Mouse (Mus musculus): ENCODE results near the gene Ssbp3.

The Ssbp3 gene

DNA sequence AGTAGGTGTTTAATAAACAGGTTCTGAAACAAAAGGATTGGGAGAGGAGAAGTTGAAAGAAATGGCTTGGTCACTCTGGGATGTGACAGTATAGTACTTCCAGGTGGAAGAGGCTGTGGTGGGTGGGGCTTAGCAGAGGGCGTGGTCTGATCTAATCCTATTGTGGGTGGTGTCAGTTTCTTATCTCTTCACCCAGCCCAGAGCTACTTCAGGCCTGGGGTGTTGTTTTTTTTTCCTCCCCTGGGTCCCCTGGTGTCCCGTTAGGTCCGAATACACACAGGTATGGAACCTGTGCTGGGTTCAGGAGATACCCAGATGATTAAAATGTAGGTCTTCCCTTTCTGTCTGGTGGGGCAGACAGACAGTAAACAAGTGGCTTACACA is 2.1 kb upstream of the Ssbp3 start:
- DNase-seq = peak; percentile 57

DNA sequence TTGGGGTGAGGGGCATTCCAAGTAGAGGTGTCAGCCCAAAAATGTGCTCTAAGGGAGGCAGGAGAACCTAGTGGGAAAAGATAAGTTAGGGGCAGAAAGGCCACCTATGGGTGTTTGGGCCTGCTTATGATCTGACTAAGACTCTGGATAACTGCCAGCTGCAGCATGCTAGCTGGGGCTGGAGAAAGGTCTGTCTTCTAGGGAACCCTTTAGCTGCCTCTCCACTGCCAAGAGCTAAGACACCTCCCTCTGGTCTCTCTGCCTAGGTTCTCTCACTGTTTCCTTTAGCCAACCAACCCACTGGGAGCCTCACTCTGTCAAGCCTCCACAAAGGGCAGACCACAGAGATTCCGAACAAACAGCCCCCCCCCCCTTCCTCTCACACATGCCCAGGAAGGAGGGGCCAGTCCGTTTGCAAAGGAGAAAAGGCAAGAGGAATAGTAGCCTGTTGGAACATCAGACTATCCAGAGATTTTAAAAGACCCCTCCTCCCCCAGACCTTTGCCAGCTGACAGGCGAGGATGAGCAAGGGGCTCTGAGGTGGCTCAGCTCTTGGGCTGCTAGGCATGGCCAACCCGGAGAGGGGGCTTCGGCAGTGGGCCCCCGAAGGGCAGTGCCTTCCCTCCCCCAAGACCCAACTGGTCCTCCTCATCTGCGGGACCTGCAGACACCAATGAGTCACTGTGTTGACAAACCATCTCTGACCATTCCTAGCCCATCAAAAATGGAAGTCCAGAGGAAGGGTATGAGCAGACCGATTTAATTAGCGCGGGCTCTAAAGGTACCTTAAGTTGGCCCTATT is 1.4 kb upstream of the Ssbp3 start:
- peak; percentile 72 for DNase-seq

DNA sequence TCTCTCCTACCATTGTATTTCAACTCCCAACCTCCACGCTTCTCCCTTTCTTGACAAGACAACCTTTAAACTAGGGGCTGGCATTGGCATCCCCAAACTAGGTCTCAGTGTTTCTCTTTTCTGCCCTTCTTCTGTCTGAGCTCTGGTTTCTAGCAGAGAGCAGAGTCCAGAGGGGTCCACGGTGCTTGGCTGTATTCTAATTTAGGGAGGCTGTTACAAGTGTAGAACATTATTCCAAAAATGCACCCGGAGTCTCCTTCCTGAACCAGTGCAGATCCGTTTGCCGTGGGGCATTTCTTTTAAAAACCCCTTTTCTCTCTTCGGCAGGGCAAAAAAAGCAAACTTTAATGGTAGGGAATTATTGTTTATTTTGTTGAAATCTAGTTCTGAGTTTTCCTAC is 704 bp upstream of the Ssbp3 start:
- peak; percentile 64 for DNase-seq

DNA sequence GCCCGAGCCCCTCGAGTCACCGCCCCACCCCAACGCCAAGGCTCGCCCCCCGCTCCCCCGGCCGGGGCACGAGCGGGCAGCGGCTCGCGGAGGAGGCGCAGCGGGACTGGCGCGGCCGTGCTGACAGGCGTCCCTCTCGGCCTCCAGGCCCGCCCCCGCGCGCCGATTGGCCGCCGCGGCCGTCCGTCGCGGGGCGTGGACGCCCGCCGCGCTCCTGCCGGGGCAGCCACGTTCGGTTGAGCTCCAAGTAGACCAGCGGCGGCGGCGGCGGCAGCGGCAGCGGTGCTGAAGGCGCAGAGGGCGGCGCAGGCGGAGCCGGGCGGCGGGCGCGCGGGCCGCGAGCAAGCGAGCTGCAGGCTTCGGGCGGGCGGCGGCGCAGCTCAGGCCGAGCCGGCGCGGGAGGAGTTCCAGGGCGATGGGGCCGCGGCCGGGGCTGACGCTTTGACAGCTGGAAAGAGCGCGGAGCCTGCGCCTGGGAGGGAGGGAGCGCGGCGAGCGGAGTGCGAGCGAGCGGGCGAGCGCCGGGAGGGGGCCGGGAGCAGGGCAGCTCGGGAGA is 823 bp downstream of the Ssbp3 start:
- peak; percentile 96 for DNase-seq

DNA sequence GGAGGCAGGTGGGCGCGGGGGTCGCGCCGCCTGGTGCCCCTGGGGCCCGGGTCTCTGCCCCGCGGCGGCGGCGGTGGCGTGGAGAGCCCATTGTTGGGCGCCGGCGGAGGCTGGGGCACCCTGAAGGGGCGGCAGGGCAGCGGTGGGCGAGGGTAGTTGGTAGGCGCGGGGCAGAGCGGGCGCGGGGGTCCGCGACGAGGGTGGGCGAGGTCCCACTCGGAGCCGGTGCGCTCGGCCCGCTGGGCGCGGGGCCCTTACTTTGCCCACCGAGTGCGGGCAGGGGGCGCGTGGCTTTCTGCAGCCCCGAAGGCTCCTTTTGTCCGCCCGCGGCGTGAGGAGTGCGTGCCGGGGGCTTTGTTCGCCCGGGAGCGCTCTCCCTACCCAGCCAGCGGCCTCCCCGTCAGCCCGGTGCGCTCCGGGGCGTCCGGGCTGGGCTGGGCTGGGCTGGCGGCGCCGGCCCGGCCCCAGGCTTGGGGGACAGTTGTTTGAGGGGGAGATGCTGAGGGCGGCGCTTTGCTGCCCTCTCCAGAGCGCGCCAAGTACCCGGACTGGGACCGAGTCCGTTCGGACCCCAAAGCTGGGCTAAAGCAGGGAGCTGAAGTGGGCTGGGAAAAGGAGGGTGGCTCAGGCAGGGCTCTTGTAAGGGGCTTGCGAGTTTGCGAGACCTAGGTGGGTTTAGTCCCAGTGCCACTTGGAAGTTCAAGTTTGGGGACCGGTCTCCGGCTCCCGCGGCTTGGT is 1.6 kb downstream of the Ssbp3 start:
- DNase-seq = peak; percentile 61

DNA sequence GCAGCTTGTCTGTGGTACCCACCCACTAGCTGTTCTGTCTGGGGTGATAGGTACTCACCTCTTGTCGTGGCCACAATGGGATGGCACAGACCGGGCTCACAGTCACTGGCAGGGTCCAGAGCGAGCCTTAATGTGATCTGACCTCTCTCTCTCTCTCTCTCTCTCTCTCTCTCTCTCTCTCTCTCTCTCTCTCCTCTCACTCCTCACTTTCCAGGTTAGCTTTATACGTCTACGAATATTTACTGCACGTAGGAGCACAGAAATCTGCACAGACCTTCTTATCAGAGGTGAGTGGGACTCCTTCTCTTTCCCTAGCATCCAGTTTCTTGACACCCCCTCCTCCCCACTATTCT is 2.2 kb downstream of the Ssbp3 start:
- no peak for DNase-seq

DNA sequence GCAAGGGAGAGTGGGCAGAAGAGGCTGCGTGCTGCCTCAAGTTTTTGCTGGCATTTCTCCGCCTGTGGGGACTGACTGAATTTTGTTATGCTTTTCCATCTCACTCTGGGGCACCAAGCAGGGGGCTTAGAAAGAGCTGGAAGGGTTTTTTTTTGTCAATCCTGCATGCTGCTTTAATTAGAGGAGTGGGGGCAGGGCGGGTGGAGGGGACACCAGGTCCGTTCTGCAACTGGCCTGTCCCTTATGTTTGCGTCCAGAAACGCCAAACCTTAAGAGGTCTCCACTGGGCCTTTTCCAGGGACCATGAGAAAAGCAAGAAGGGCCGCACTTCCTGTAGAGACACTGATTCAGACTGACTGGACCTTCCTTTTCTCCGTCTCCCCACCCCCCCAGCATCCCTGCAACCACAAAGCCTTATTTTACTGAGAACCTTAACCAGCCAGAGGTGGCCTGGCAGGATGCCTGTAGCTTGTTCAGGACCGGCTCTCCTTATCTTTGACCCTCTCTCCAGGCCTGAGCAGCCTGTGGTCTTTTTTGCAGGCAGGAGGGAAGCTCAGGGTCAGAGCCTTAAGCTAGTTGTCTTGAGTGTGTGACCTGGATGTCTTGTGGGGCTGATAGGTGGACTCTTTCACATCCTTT is 3.0 kb downstream of the Ssbp3 start:
- DNase-seq = peak; percentile 54

DNA sequence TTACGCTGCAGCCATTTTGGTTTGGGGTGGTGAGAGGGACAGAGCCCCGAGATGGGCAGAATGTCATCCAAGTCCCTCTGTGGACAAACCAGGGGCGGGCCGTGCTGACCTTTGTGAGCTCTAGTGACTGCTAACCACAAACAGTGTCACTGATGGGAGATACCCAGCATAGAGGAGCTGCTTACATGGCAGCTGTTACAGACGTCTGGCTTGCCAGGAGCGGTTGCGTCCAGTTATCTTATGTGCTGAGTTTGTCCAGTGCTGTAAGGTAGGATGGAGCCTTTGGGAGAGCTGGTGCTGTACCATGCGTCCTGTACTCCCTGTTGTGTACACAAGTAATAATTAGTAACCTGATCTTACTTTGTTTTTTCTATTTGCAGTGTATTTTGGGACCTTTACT is 4.8 kb downstream of the Ssbp3 start:
- DNase-seq = no peak

DNA sequence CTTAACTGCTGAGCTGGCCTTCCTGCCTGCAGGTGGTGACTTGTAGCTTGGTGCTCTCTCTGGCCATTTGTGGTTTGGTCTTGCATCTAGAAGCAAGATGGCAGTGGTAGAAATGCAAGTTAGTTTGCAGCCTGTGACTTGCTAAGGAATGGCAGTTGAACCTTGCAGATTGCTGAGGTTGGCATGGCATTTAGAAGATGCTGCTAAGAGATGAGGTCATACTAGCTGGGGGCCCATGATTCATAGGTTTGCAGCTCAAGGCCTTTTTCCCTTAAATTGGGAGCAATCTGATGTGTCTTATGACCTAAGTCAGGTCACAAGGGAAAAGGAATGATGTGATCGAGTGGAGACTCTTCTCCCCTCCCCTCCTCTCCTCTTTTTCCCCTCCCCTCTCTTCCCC is 7.8 kb downstream of the Ssbp3 start:
- DNase-seq = no peak

DNA sequence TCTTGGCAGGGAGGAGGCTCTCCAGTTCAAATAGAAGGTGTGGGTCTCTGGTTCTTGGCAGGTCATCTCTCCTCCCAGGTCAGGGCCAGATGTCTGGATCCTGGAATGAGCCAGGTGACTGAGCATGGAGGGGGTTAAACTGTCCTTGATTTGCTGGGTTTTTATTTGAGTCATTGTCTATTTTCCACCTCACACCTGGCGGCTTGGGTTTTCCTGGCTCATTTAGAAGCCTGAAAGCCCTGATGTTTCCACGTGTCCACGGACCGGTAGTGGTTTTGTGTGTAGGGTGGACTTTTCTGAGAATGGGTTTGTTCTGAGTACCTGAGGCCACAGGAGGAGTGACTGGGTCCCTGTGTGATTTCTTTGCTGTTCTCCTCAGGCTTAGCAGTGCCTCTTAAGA is 9.6 kb downstream of the Ssbp3 start:
- DNase-seq = no peak

DNA sequence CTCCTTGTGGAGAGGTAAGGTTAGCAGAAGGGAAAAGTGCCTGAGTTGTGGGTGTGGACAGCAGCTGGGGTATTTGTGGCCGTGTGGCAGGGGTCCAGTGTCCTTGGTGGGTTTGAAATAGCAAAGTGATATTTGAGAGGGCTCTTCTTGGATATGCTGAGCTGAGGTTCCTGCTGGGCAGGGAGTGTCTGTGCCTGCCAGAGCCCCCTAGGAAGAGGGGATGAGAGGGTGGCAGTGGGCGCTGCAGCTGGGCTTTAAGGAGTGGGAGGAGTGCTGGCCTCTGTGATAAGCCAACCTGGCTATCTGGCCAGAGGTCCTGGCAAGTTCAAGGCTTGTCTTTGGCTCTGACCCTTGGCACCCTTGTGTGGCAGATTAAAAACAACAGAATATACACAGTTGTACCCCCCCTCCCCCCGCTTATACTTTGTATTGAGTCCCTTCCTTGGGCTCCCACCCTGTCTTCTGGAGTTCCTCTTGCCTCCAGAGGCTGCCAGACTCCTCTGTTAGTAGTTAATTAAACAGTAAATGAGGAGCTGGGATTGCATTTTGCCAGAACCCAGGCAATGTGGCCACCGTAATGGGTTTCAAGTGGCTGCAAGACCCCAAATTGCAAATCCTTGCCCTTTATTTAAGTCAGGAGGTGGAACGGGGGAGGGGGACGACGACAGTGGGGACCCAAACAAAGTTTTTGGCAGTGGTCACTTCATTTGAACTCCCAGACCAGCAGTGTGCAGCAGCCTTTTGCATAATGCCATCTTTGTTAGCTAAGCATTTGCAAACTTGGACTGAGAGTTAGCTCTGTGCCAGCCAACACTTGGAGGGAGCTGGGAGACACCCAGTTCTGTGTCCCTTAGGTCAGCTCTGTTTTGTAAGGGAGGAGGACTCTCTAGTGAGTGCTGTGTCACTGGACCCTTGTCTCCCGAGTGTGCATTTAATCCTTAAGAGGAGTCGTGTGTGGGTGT is 11.2 kb downstream of the Ssbp3 start:
- peak; percentile 47 for DNase-seq

DNA sequence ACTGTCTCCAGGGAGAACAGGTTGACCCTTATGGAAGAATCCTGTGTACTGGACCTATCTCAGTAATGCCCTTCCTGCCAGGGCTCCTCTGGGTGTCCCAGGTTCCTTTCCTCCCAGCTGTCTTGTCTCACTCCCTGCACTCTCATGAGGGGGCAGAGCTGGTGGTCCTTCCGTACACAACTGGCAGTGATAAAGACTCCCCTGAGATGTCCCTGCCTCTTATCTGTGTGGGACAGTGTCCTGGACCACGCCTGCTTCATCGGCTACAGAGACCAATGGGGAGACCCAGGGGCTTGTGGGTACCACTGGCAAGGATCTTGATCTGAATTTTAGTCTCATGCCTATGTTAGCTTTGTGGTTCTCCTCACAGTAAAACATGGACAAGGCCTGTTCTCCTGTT is 12.4 kb downstream of the Ssbp3 start:
- DNase-seq = no peak

DNA sequence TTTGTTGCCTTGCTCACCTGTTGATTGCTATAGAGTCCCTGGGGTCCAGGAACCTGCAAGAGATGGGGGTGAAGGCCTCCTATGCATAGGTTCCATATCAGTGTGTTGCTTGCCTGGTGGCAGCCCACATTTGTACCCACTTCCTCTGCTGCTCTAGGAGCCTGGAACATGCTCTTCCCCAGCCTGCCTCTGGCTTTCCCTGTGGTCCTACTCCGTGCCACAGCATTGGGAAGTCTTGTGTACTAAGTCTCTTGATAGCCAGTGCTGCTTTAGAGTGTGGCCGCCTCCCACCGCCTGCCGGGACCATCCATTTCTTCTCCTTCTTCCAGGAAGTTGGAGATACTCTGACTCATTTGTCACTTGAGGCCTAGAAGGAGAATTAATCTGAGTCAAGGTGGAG is 13.7 kb downstream of the Ssbp3 start:
- no peak for DNase-seq

DNA sequence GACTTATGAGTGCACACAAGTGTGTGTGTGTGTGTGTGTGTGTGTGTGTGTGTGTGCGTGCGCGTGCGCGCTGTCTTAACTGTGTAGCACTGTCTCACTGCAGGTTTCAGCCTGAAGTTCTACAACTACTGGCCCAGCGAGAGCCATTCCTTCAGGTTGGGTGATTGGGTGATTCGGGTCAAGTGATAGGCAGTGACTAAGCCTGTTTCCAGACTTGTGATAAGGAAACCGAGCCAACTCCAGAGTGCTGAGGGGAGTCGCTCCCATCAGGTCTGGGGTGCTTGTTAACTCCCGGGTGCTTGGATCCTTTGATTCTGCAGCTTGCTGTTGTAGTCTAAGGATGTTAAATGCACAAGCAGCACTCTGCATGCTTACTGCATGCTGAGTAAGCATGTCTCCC is 14.4 kb downstream of the Ssbp3 start:
- DNase-seq = no peak

DNA sequence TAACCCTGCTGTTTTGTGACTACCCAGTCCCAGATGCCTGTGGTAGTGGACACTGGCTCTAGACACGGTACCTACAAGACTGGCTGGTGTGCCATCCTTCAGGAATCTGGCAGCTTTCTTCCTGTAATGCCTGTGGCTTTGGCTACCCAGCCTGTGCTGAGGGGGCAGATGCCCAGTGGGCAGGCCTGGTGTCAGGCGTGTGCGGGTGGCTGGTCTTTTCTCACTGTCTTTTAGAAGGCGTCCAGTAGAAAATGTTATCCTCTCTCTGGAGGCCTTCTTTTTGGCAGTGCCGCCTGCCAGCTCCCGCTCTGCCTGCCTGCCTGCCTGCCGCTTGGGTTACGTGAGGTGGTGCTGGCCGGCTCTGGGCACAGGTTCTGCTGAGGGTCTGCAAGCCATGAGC is 15.9 kb downstream of the Ssbp3 start:
- DNase-seq = peak; percentile 59

DNA sequence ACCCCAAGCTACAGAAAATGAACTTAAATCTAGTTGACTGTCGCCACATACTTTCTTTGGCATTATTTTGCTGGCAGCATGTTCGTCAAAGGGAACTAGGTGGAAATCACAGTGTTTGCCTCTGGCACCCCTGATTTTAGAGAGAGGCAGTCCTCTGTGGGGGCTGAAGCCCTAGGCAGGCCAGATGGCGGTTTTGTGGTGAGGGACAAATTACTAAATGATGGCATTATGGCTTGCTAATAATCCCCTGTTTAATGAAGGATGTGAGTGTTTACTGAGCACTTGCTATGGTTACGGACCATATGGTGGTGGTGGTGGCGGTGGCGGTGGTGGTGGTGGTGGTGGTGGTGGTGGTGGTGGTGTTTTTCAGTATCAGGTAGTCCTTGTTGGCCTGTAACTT is 16.5 kb downstream of the Ssbp3 start:
- DNase-seq = no peak

DNA sequence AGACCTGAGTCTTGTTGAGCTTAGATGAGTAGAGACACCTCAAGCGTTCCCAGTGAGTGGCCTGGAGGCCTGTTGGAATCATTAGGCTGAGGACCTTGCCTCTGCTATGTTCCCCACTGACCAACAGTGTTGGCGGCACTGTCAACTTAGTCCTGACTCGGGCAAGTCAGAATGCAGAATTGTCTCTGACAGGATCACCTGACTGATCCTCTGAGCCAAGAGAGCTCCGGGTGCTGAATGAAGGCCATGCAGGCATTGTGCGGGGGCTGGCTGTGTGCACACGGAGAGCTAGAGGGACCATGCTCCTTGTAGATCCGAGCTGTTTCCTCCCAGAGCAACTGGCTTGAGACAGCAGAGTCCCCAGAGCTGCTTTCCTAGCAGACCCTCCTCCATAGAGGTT is 18.5 kb downstream of the Ssbp3 start:
- peak; percentile 70 for DNase-seq

DNA sequence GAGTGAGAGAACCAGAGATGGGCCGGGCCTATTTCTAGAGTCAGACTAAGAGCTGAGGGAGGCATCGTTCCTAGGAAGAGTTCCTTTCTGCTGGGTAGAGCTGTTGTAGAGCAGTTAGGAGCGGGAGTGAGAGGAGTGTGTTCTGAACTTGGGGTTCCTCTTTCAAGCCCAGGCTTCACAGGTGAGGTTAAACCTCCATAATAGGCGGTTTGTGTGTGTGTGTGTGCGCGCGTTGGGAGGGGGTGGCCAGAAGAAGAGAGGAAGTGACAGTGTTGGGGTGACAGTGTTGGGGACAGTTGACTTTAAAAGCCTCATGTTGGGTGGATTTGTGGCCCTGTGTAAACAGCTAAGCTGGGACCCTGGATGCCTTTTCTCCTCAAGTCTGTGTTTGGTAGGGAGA is 22.1 kb downstream of the Ssbp3 start:
- no peak for DNase-seq

DNA sequence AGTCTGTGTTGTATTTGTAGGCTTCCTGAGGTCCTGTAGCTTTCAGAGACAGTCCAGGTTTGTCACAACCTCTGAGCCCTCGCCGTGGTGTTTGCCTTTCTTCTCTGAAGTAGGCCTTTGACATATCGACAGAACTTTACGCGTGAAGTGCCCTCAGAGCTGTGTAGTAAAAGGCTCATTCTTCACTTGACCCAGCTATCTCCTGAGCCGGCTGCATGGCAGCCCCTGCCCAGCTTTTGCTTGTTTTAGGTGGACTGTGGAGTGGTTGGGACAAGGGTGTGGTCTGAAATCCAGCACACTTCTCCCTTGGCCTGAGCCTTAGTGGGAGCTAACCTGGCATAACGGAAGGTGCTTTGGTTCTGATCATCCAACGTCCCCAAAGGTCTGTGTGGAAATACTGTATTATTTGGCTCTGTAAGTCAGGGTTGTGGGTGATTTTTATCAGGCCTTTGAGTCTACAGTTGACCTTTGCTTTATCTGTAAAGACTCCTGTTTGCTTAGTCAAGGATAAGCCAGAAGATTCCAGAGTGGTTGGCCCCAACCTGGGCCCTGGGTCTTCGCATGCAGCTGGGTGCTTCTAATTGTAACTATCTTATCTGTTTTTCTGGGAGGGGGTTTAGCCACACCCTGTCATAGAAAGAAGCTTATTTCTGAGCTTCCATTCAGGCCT is 23.4 kb downstream of the Ssbp3 start:
- DNase-seq = no peak

DNA sequence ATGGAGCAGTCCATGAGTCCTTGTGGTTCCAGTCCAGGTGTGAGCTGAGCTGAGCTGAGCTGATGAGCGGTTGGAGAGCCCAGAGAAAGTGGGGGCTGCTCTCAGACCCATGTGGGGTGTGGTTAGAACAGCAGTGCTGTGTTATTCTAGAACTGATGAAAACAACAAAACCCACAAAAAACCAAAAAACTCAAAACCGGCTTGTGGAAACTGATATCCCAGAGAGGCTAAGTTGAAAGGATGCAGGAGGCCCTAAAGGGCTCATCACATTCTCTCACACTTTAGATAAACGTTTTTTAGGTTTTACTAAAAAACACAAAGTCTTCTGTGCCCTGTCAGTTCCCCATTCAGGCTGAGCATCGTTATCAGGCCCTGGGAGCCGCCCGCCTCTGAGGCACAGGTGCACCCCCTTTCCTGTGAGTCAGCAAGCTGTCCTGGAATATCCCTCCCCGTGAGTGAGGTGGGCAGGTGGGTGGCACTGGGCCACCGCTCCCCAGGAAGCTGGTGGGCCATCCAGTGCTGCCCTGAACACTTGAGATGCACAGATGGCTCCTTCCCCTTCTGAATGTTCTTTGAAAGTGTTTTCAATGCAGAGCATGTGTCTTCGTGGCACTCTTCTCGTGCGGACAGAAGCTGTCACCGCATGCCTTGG is 24.6 kb downstream of the Ssbp3 start:
- peak; percentile 92 for DNase-seq

DNA sequence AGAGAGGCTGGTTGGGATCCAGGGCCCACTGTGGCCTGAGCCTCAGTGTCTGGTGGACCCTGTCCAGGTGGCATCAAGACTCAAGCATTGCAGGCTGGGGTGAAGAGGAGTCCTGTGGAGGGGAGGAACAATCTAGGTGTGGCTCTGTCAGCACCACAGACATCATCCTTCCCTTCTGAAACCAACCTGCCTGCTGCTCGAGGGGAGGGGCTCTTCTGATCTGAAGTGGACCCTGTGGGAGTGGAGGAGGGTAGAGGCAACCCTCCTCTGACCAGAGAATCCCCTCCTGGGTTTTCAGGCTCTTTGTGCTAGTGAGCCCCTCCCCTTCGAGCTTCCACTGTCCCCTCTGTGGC is 25.1 kb downstream of the Ssbp3 start:
- DNase-seq = no peak

DNA sequence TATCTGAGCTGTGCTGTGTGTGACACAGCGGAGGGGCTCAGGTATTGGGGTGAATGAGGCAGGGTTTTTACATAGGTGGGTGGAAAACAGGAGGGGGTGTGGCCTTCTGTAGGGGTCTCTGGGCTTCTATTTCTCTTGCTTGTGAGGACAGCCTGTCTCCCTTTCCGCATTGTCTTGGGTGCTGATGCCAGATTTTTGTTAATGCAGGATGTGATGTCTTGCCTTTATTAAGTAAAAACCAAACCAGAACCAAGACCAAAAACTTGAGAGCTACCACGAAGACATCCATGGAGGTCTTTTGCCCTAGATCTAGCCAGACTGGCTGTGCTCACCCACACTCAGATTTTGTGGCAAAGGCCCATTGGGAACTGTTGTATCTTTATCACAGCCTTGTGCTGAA is 25.5 kb downstream of the Ssbp3 start:
- no peak for DNase-seq

Measured in cerebellum, adult 9-11 months (tissue).